Mouse (Mus musculus) T-cell, adult 2 months (primary cell): ENCODE data around the gene Cox6b1.
A peak's percentile ranks its signal among the peaks of the same experiment; 100 is the strongest.

Experiments used
- DNase-seq: peaks from one replicate; pipeline ENCODE4 v3.0.0; 2022; ENCODE audit warnings: low spot score

The Cox6b1 gene

DNA sequence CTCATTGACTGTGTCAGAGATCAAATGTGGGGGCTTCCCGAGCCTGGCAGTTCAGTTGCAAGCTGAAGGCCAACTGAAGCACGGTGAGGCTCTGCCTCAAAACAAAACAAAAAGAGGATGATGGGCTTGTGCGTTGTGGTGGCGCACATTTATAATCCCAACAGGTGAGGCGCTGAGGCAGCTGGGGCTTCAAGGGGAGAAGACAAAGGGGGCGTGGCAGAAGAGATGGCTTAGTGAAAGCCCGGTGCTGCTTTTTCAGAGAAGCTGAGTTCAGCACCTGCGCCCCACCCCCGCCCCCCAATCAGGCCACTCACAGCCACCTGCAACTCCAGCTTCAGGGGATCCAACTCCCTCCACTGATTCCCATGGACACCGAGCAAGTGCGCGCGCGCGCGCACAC lies 17.5 kb downstream of the Cox6b1 start:
- DNase-seq = no peak

DNA sequence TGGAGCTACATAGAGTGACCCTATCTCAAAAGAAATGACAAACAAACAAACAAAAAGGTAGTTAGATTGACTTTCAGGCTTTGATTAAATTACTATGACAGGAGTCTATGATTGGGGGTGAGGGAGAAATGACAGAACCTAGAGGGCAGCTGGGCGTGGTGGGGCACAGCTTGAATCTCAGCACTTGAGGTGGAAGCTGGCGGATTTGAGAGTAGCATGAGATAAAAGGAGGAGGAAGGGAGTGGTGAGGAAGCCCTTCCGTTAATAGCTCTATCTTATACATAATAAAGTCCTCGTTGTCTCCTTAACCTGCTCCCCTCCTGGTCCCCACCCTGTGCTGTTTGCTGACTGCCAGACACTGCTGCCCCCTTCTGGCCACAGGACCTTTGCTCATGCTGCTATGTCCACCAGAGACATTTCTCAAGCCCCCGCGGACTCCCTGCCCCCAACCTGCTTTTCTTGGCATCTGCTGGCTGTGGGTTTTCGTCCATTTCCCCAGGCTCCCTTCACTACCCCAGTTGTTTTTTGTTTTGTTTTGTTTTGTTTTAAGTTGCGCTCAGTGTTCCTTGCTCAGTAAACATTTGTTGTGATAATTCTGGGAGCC lies 18.1 kb downstream of the Cox6b1 start:
- peak; percentile 68 for DNase-seq

DNA sequence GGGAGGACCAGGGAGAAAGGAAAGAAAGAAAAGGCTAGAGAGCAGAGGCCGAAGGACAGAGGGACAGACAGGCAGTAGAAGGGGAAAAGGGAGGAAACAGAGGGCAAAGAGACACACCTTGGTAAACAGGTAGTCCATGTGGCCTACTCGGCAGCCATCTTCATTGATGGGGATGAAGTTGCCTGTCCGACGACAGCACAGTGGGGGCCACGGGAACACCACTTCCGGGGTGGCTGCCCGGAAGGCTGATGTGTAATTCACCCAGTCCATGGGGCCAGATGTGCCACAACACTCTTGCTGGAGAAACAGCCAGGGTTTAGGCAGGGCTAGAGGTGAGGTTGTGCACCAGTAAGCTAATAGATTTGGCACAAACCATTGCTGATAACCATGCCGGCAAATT lies 21.0 kb downstream of the Cox6b1 start:
- DNase-seq = no peak

DNA sequence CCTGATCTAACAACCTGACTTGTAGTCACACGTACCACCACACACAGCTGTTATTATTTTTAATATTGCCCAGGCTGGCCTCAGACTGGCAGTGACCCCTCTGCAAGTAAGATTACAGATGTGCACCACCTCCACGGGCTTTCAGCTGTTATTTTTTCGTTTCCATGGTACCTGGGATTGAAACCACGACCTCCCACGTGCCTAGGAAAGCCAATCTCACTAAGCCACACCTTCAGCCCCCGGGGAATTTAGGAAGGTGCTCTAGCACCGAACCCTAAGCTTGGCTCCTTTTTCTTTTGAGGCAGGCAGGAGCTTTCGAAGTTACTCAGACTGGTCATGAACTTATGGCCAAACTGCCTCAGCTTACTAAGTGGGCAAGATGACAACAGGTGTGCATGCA lies 21.5 kb downstream of the Cox6b1 start:
- DNase-seq = no peak

DNA sequence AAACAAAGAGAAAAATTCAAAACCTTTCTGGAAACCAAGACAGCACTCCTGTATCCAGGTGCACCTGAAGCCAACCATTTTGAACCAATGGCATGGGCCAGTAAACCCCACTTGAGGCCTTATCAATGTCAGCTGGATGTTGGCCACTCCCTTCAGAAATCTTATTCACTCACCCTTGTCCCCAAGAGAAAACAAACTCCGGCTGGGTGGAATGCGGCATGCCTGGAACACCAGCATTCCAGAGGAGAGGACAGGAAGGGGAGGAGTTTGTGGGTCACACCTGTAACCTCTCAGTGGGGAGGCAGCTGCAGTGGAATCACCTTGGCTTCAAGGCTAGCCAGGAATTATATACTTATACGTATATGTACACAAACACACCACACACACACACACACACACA lies 23.4 kb downstream of the Cox6b1 start:
- DNase-seq = no peak

DNA sequence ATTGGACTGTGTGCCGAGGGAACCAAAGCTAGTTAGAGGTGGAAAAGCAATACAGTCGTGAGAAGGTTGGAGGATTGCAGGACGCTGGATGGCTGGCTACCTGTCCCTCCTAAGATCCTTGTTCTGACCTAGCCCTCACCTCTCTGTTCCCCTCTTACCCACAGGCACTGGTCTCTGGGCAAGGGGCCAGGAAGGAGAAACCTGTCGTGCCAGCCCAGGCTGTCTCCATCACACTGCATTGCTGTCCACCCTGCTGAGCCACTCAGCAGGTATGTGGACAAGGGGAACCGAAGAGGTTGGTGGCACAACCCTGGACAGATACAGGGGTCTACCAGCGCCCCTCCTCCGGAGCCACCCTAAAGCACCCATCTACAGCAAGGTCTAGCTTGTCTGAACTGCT lies 25.3 kb downstream of the Cox6b1 start:
- no peak for DNase-seq

DNA sequence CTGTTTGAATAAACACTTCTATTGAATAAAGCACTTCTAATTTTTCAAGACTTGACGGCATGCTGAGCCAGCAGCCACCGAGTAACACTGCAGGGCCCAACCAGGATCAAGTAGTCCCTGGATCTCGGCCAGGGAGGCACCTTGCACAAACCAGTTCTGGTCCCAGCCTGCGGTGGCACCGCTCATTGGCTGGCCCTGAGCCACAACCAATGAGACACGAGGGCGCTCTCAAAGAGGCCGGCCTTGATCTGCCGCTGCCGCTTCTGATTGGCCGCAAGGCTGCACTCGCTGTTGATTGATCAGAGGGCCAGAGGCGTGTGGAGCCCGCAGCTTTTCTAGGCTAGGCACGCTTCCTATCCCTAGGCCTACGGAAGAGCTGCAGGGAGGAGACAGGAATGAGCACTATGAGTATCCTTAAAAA lies 26.0 kb downstream of the Cox6b1 start:
- peak; percentile 48 for DNase-seq

DNA sequence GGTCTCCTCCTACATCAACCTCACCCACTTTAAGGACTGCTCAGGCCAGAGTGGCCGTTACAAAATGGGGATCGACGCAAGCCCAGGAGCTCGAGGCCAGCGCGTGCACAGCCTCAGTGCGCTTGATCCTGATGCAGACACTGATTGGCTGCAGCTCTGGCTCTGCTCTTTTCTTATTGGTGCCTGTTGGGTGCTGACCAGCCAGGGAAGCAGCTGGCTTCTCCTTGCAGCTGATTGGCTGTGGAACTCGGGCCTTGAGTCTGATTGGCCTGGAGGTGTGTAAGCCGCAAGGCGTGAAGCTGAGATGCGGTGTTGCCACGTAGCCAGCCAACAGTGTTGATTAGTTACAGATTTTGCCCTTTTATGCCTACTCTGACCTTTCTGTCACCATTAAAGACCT lies 27.2 kb downstream of the Cox6b1 start, which contains the start of gene Zbtb32:
TSS of gene Zbtb32 (minus strand) at position 124 of the 400 bp plus-strand sequence.
- DNase-seq = no peak

DNA sequence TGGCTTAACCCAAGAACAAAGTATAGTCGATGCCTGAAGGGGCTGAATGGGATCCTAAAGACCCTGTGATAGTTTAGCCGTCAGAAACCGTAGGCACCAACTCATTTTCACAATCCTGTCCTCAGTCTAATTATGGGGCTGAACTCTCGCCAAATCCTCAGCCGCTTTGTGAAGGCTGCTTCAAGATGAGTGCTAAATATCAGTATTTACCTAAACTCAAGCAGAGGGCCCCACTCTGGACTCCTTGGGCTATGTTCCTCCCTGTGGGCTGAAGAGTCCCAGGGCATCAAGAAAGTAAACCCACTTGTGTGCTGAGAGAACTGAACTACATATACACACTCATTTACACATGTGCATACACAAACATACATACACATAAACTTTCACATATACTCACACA lies 29.1 kb downstream of the Cox6b1 start:
- no peak for DNase-seq

DNA sequence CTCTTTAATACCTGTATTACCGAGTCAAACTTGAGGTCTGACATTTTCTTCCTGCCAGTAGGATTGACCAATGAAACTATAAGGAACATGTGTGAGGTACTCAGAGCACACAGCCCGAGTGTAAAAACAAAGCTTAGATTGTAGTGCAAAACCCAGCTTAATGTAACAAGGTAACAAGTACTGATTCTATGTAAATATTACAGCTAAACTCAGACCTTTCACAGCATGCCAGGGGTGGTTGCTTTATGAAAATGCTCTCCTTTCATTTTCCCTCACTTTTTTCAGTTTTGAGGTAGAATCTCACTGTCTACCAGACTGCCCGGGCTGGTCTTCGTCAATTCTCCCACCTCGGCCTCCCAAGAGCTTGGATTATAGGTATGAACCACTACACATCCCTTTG lies 29.9 kb downstream of the Cox6b1 start:
- DNase-seq = no peak

DNA sequence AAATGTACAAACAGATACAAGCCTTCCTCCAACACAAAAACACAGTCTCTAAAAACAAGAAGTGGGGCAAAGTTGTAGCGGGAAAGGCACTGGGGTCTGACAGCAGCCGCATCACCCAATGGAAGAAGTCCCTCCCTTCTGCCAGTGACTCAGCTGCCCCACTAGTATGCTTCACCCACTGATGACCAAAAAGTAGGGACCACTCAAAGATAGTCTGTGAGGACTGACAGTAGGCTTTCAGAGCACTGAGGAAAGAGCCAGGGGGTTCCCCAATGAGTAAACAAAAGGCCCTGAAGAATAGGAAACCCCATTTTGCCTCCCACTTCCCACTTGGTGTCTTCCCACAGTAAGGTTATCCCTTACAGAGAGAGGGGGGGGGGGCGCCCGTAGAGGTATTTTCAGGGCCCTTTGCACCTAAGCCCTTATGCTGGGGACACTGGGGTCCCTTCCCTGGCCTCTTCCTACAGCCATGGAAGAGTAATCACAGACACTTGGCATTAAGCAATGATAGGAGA lies 31.4 kb downstream of the Cox6b1 start:
- DNase-seq = no peak

DNA sequence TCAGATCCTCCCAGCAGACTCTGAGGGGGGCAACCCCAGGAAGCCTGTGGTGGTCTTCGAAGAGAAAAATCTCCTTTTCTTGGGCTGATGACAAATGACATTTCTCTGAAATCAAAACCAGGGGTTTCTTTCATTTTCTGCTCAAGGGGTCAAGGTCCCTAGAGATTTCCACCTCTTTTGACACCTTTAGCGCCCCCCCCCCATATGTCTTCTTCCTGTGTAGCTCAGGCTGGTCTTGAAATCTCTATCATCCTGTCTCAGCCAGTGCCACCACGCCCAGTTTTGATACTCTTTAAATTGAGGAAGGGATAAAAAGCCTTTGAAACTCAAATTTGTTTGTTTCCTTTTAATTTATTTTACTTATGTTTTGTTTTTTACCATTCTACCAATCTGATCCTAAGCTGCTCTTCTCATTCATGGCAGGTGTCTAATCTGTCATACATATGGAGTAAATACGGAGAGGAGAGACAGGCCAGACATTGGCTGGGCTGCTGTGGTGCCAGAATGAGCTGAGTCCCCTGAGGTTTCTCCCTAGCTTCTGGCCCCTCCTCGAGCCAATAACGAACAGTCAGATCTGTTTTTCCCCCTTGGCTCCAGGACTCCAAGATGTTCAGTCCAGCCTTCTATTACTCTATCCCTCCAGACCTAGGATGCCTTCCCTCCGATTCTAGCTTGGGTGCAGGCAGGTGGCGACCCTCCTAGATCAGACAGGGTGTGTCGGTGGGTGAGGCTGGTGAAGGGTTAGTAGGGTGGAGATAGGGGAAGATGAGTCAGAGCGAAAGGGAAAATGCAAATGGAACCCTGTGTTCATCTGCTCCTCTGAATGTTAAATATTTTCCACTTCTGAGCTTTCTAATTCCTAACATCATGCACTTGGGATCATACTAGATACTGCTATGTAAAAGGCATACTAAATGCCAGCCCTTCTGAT lies 32.1 kb downstream of the Cox6b1 start:
- no peak for DNase-seq

DNA sequence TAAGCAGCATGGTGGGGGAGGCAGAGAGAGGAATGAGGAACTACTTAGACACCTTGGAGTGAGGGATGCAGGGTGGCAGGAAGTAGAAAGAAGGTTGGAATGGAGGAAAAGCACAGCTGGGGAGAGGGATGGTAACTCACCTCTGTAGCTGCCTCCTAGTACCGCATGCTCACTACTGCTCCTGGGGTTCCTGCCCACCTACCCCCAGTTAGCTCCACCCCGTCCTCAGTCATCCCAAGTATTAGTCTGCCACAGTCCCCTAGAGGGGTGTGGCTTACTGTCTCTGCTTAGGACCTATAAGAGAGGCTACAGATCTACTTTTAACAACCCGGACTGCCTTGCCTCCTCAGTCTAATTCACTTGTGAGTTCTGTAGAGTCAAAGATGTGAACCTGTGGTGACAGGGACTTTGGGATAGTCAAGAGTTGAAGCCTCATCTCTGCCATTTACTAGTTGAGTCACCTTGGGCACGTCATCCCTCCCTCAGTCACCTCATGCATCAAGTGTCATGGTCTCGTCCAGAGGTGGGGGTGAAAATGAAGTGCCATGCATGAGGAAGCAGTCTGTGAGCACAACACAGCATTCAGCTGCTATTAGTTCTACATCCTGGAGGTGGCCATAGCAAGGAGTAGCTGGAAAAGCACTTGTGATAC lies 33.1 kb downstream of the Cox6b1 start:
- DNase-seq = no peak

DNA sequence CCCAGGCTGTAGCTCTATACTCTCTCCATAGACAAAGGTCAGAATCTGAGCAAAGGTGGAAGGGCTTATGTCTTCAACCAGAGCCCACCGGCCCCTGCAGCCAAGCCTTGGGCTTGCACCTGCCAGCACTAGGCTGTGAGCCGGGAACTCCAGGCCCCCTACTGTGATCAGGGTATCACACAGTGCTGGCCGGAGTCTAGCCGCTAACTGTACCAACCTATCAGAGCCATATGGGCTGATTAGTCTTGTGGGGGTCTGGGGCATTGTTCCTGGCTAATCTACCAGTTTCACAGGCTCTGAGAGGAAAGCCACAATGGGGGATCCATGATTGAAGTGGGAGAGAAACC lies 34.4 kb downstream of the Cox6b1 start:
- DNase-seq = no peak

DNA sequence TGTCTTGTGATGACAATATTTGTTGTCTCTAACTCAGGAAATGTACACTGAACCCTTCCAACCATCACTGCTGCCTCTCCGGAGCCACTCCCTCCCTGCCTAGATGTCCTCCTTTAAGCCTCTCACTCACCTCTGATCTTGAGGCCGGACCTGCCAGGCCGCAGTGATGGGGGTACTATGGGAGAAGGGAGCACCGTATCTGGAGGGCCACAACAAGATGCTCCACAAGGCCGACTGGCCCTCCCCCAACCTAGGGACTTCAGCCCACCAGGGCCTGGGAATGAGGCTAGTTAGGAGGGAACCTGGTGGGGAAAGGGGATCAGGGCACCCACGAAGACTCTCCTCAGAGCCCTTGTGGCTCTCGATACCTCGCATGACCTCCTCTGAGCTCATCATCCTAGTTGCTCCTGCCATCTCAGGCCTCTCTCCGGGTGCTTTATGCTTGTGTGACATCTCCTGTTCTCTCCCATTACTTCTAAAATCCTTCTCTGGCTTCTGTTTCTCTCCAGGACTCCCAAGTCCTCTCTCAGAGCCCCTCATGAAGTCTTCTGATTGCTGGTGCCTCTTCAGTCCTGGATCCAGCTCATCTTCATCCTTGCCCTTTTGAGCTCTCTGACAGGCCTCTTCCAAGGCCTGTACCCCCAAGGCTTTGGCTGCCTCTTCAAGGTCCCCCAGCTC lies 34.9 kb downstream of the Cox6b1 start:
- DNase-seq = no peak

DNA sequence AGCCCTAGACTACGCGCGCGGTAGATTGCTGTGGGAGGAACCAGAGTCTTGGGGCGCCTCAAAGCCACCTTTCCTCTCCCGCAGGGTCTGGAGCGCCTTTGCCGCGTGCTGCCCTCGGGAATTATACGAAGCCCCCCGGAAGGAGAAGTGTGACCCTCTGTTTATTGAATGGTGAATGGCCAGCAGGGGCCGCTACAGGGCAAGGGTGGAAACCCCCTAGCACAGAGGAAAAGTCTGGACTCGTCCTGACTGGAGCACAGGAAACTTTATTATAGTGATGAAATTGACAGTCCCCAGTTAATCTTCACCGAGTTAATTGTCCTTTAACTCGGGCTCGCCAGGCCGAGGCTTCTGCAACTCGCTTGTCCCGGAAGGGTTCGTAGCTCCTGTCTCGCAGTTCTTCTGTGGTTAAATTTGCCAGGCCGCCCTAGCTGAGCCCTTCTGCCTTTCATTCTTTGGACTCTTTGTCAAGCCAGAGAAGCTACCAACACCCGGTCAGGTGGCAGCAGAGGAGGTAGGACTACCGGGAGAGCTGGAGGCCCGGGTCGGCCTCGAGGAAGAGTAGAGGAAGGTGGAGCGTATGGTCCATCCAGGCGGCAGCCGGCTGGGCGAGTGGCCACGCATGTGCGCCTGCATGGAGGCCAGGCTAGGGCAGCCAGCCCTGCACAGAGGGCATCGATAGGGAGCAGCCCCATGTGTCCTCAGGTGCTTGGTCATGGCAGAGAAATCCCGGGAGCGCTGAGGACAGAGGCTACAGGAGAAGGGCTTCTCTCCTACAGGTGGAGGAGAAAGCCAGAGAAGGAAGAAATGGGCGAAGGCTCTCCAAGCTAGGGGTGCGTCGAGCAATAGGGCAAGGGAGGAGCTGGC lies 36.3 kb downstream of the Cox6b1 start:
- peak; percentile 60 for DNase-seq

DNA sequence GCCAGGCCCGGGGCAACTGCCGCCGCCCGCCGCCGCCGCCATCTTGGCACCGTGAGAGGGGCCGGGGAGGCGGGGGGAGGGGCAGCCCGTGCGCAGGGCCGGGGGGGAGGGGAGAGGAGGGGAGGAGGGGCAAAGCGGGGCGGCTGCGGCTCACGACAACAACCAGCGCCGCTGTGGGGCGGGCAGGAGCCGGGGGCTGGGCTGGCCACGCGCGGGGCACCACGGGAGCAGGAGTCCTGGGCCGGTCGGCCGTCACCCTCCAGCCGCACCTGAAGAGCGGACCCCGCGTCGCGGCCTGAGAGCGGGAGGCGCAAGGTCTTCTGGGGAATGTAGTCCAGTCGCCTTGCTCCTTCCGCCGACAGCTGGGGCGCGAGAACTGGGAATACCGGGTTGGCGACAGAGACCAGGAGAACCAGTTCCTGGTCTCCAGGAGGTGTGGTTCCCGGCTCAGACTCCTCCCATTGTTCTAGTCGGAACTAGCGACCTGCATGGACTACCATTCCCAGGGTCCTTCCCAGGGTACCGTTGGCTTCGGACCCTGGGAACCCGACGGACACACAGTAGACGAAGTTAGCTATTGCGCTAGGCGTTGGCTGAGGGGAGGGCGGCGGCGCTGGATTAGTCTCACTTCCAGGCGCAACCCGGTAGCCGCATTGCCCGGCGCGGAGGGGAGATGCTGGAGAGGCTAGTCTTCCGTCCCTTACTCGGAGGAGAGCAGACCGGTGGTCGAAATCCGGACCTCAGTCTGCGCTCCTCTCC lies 37.1 kb downstream of the Cox6b1 start, which contains the start of gene Kmt2b:
TSS of gene Kmt2b (minus strand) at position 51 of the 759 bp plus-strand sequence.
- peak; percentile 86 for DNase-seq

DNA sequence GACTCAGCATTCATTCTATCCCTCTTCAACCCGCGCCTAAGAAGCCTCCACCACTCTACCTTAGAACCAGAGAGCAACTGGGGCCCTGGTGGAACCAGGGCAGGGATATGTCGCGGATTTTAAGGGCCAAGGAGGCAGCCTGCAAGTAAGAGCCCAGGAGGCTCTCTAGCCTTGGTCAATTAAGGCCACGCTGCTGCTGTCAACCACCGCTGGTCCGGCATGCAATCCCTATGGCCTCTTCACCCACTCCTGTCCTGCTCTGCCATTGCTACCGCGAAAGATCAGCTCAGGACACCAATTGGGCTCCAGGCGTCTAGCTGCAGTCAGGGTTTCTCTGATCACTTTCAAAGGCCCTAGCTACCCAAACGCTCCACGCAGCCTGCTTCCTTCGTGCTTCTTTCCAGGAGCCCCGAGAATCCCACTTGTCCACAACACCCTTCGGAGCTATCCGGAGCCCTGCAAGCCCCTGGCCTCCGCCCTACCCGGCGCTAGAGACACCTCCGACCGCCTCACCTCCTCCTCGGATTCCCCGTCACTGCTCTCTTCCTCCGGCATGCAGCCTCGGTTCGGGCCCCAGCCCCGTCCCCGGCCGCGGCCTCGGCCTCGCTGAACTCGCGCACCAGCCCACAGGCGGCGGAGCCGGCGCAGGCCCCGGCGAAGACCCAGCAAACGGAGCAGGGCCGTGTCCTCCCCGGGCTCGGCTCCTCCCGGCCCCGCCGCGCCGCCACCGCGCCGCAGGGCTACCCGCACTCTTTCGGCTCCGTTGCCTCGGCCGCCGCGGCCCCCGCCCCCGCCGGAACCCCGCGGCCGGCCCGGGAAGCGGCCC lies 37.9 kb downstream of the Cox6b1 start:
- peak; percentile 62 for DNase-seq

DNA sequence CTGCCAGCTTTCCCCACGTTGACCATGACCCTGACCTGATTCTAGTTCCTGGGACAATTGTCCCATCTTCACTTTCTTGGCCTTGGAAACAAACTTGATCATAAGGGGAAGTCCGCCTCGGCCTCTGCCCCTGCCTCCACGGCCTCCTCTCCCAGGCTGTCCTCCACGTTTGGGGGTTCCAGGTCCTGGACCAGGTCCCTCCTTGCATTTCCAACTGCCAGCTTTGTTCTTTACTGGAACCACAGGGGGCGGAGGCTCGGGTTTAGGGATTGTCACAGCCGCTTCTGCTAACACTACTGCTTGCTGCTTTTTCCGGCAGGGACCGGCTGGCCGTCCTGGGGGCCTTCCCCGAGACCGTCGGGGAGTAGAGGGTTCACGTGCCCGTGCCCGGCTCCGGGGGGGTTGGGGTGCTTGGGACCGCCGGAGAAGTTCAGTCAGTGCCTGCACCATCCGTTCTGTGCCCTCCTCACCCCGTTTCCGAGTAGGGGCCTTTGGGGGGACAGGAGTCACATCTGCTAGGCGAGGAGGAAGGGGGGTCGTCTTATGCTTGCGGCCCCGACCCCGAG lies 39.4 kb downstream of the Cox6b1 start:
- no peak for DNase-seq
